Mouse (Mus musculus) kidney, embryonic 14.5 days (tissue): ENCODE measurements around the gene Pafah1b2. TPM values are rescaled to one million over a fixed set of nuclear protein-coding genes. Genes with fewer than 3 reads are reported as not detected.

Experiments used
- ATAC-seq: fragments of 200-750 bp; cut with Nextera tagmentation; 2 replicates; pipeline ENCODE4 v1.8.0; 2017; ENCODE audit warnings: moderate number of reproducible peaks, mild to moderate bottlenecking, moderate TSS enrichment, moderate library complexity; ENCODE audit not compliant: low FRiP score, low TSS enrichment
- H3K27ac ChIP-seq: fragments of 300-500 bp; sonication (generic); 2 replicates; pipeline ENCODE4 v1.5.1; 2014; ENCODE audit warnings: low read depth, mild to moderate bottlenecking, low read length, moderate library complexity, mixed read lengths
- H3K27me3 ChIP-seq: fragments of 300-500 bp; sonication (generic); 2 replicates; pipeline ENCODE4 v1.6.1; 2014; ENCODE audit warnings: mild to moderate bottlenecking, low read length; ENCODE audit not compliant: control insufficient read depth, insufficient read depth
- H3K36me3 ChIP-seq: fragments of 300-500 bp; sonication (generic); 2 replicates; pipeline ENCODE4 v1.6.1; 2014; ENCODE audit warnings: low read length, mixed read lengths; ENCODE audit not compliant: control insufficient read depth, insufficient read depth
- H3K4me1 ChIP-seq: fragments of 300-500 bp; sonication (generic); 2 replicates; pipeline ENCODE4 v1.6.1; 2014; ENCODE audit warnings: low read length, mixed read lengths; ENCODE audit not compliant: control insufficient read depth, insufficient read depth
- H3K4me2 ChIP-seq: fragments of 300-500 bp; sonication (generic); replicated peaks from 2 replicates; pipeline ENCODE4 v1.6.1; 2014; ENCODE audit warnings: low read depth, mild to moderate bottlenecking, low read length
- H3K4me3 ChIP-seq: fragments of 300-500 bp; sonication (generic); 2 replicates; pipeline ENCODE4 v1.5.1; 2014; ENCODE audit warnings: mild to moderate bottlenecking, low read length
- H3K9ac ChIP-seq: fragments of 300-500 bp; sonication (generic); 2 replicates; pipeline ENCODE4 v1.6.1; 2014; ENCODE audit warnings: low read depth, mild to moderate bottlenecking, low read length, moderate library complexity
- H3K9me3 ChIP-seq: fragments of 300-500 bp; sonication (generic); 2 replicates; pipeline ENCODE4 v1.6.1; 2016; ENCODE audit warnings: low read length; ENCODE audit not compliant: control insufficient read depth
- WGBS: fragments of 180-500 bp; shearing (Covaris S2); extraction: QIAGEN DNeasy Blood & Tissue Kit; methylation state at CpG from one replicate; pipeline ENCODE4 v1.1.7; 2014; 5-methylcytosine and 5-hydroxymethylcytosine counted together
- polyA plus RNA-seq: library from polyadenylated mRNA; unstranded; fragments of >200 nt; fragmentation: Nextera tagmentation; extraction: Ambion mirVana; gene quantifications from 2 replicates; pipeline ENCODE4 v1.2.1, GENCODE M21; 2014

Gene Pafah1b2
- polyA plus RNA-seq, 1 experiment from 2014 or later: 177 TPM

- no peaks in the 10 kb centered on the region for H3K27me3 ChIP-seq
- H3K9ac ChIP-seq: no peak overlapping the region
- H3K4me2 ChIP-seq: no peak overlapping the region
- H3K36me3 ChIP-seq: no peaks in the 10 kb centered on the region
- H3K27ac ChIP-seq: no peak overlapping the region
- no peak for ATAC-seq
- H3K4me3 ChIP-seq: no peak overlapping the region
- H3K9me3 ChIP-seq: no peaks in the 10 kb centered on the region
- WGBS: 53% methylated on average over 9 of the region's 9 CpGs
- peaks cover 36% of the 10 kb centered on the region for H3K4me1 ChIP-seq
These were observed 3.3 kb upstream of the Pafah1b2 start for GRCm38 (mm10) chr9:46015831-46016230.

- no peak for ATAC-seq
- WGBS: 47% methylated on average over 8 of the region's 8 CpGs
- no peaks in the 10 kb centered on the region for H3K27me3 ChIP-seq
- H3K4me2 ChIP-seq: no peak overlapping the region; the same call in 1 of the 2 replicates
- no peak overlapping the region; the same call in 1 of the 2 replicates for H3K27ac ChIP-seq
- H3K4me3 ChIP-seq: no peak overlapping the region
- H3K9me3 ChIP-seq: no peaks in the 10 kb centered on the region
- H3K4me1 ChIP-seq: peaks cover 35% of the 10 kb centered on the region
- no peaks in the 10 kb centered on the region for H3K36me3 ChIP-seq
- no peak overlapping the region for H3K9ac ChIP-seq
These were observed 2.6 kb upstream of the Pafah1b2 start for GRCm38 (mm10) chr9:46015081-46015551.

- ATAC-seq: 0 out of 2 replicates have a peak, but pooled peaks have one; percentile 18
- no peaks in the 10 kb centered on the region for H3K36me3 ChIP-seq
- H3K4me1 ChIP-seq: peaks cover 32% of the 10 kb centered on the region
- H3K9ac ChIP-seq: 0 out of 2 replicates have a peak overlapping the region, but pooled peaks have one; percentile 9
- peak overlapping the region; percentile 97 for H3K4me3 ChIP-seq
- WGBS: 2% methylated on average over 10 of the region's 10 CpGs
- no peaks in the 10 kb centered on the region for H3K27me3 ChIP-seq
- peak overlapping the region; percentile 31; the same call in 1 of the 2 replicates for H3K27ac ChIP-seq
- H3K9me3 ChIP-seq: no peaks in the 10 kb centered on the region
- peak overlapping the region; percentile 79 for H3K4me2 ChIP-seq
These were observed 1.8 kb upstream of the Pafah1b2 start for GRCm38 (mm10) chr9:46014251-46014681.

- H3K4me3 ChIP-seq: peak overlapping the region; percentile 97
- no peaks in the 10 kb centered on the region for H3K36me3 ChIP-seq
- peaks cover 32% of the 10 kb centered on the region for H3K4me1 ChIP-seq
- 5% methylated on average over 5 of the region's 5 CpGs for WGBS
- no peaks in the 10 kb centered on the region for H3K27me3 ChIP-seq
- H3K9me3 ChIP-seq: no peaks in the 10 kb centered on the region
- peak overlapping the region; percentile 87; the same call in 1 of the 2 replicates for H3K27ac ChIP-seq
- H3K9ac ChIP-seq: peak overlapping the region; percentile 94; the same call in 1 of the 2 replicates
- no peak for ATAC-seq
- H3K4me2 ChIP-seq: peak overlapping the region; percentile 79
These were observed 1.1 kb upstream of the Pafah1b2 start for GRCm38 (mm10) chr9:46013616-46014015.

- Histone ChIP-seq H3K27ac (peak overlapping the region; percentile 87), H3K9me3 (no peaks in the 10 kb centered on the region), H3K4me1 (peaks cover 32% of the 10 kb centered on the region), H3K4me3 (peak overlapping the region; percentile 97), H3K36me3 (no peaks in the 10 kb centered on the region), H3K4me2 (peak overlapping the region; percentile 79), H3K9ac (peak overlapping the region; percentile 94), H3K27me3 (no peaks in the 10 kb centered on the region)
- peak; percentile 70 for ATAC-seq
- under 1% methylated on average over 41 of the region's 46 CpGs for WGBS
These were observed 608 bp upstream of the Pafah1b2 start for GRCm38 (mm10) chr9:46013009-46013586.

GRCm38 (mm10) chr9:46011094-46011970 lies 1.2 kb downstream of the Pafah1b2 start:
- no peak for ATAC-seq
- peak overlapping the region; percentile 79 for H3K4me2 ChIP-seq
- no peaks in the 10 kb centered on the region for H3K36me3 ChIP-seq
- H3K9ac ChIP-seq: no peak overlapping the region
- 22% methylated on average over 3 of the region's 3 CpGs for WGBS
- H3K27ac ChIP-seq: no peak overlapping the region
- H3K4me3 ChIP-seq: peak overlapping the region; percentile 97; the same call in 1 of the 2 replicates
- H3K4me1 ChIP-seq: peaks cover 32% of the 10 kb centered on the region
- no peaks in the 10 kb centered on the region for H3K9me3 ChIP-seq
- no peaks in the 10 kb centered on the region for H3K27me3 ChIP-seq

GRCm38 (mm10) chr9:46009669-46009983 lies 2.9 kb downstream of the Pafah1b2 start:
- Histone ChIP-seq H3K27ac (no peak overlapping the region), H3K9me3 (no peaks in the 10 kb centered on the region), H3K4me1 (peaks cover 17% of the 10 kb centered on the region; the same call in 1 of the 2 replicates), H3K36me3 (no peaks in the 10 kb centered on the region), H3K4me2 (no peak overlapping the region), H3K27me3 (no peaks in the 10 kb centered on the region), H3K4me3 (no peak overlapping the region), H3K9ac (no peak overlapping the region)
- 52% methylated on average over 1 of the region's 1 CpGs for WGBS
- ATAC-seq: no peak

- H3K27me3 ChIP-seq: no peaks in the 10 kb centered on the region
- 76% methylated on average over 7 of the region's 7 CpGs for whole genome bisulfite sequencing
- H3K4me2 ChIP-seq: no peak overlapping the region
- ATAC-seq: no peak
- no peak overlapping the region for H3K27ac ChIP-seq
- peaks cover 14% of the 10 kb centered on the region; the same call in 1 of the 2 replicates for H3K4me1 ChIP-seq
- H3K9me3 ChIP-seq: no peaks in the 10 kb centered on the region
- no peaks in the 10 kb centered on the region for H3K36me3 ChIP-seq
- H3K9ac ChIP-seq: no peak overlapping the region
- no peak overlapping the region for H3K4me3 ChIP-seq
These were observed 3.4 kb downstream of the Pafah1b2 start for GRCm38 (mm10) chr9:46008931-46009668.
